Mouse (Mus musculus): Measurements from ENCODE around the gene Lpp. TPM values are rescaled to one million over a fixed set of nuclear protein-coding genes. Genes with fewer than 3 reads are reported as not detected.
A peak's percentile ranks its signal among the peaks of the same experiment; 100 is the strongest.

Lpp gene
- polyA plus RNA-seq, 1 experiment from 2014 or later, result 42.7 TPM

- no peaks in the 10 kb centered on the region for H3K4me1 ChIP-seq (ENCODE audit: control insufficient read depth, insufficient read depth, low read length)
- WGBS, result 69% methylated on average over 7 of the region's 7 CpGs
- no peak overlapping the region for H3K4me3 ChIP-seq (ENCODE audit: low read depth, low read length)
- H3K9me3 ChIP-seq (ENCODE audit: control insufficient read depth, low read length), result no peaks in the 10 kb centered on the region
- ATAC-seq (ENCODE audit: low read depth), result no peak
- no peaks in the 10 kb centered on the region for H3K27me3 ChIP-seq (replicated peaks; ENCODE audit: control insufficient read depth, insufficient read depth, low read length)
- H3K4me2 ChIP-seq (ENCODE audit: low read depth, low read length), result no peak overlapping the region
- H3K36me3 ChIP-seq (ENCODE audit: control insufficient read depth, insufficient read depth, low read length), result no peaks in the 10 kb centered on the region
- H3K27ac ChIP-seq (replicated peaks; ENCODE audit: low read depth, low read length), result no peak overlapping the region
- H3K9ac ChIP-seq (ENCODE audit: low read depth, low read length), result no peak overlapping the region
- peak; percentile 50 for DNase-seq (ENCODE audit: low spot score)
These were observed 387.2 kb downstream of the Lpp start for GRCm38 (mm10) chr16:24780545-24780944.

DNA sequence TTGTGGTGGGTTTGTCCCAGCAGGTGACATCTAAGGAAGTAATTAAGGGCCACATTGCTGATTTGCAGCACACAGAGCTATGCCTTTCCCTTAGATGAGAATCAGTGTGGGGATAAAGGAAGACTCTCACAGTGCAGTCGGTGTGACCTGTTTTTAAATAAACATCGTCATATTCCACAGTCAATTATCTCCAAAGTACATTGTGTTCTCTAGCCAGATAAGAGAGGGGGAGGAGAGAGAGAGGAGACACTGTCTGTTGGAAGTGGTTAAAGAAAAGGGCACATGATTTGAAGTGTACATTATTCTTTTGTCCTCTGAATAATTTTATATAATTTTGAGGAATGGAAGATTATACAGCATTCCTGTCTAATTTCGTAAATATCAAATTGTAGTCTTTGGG, 388.6 kb downstream of the Lpp start:
- H3K9me3 ChIP-seq (ENCODE audit: control insufficient read depth, low read length), result no peaks in the 10 kb centered on the region
- H3K27me3 ChIP-seq (replicated peaks; ENCODE audit: control insufficient read depth, insufficient read depth, low read length), result no peaks in the 10 kb centered on the region
- H3K36me3 ChIP-seq (ENCODE audit: control insufficient read depth, insufficient read depth, low read length), result no peaks in the 10 kb centered on the region
- no peak overlapping the region for H3K9ac ChIP-seq (ENCODE audit: low read depth, low read length)
- H3K4me2 ChIP-seq (ENCODE audit: low read depth, low read length), result no peak overlapping the region
- no peak overlapping the region for H3K4me3 ChIP-seq (ENCODE audit: low read depth, low read length)
- ATAC-seq (ENCODE audit: low read depth), result no peak
- no peaks in the 10 kb centered on the region for H3K4me1 ChIP-seq (ENCODE audit: control insufficient read depth, insufficient read depth, low read length)
- DNase-seq (ENCODE audit: low spot score), result no peak
- no peak overlapping the region for H3K27ac ChIP-seq (replicated peaks; ENCODE audit: low read depth, low read length)
- WGBS, result 80% methylated on average over 3 of the region's 3 CpGs

GRCm38 (mm10) chr16:24785651-24786050, 392.3 kb downstream of the Lpp start:
- DNase-seq (ENCODE audit: low spot score) (no peak), ATAC-seq (ENCODE audit: low read depth) (no peak)
- 100% methylated on average over 1 of the region's 1 CpGs for WGBS
- no peak overlapping the region for H3K4me2 ChIP-seq (ENCODE audit: low read depth, low read length)
- no peak overlapping the region for H3K27ac ChIP-seq (replicated peaks; ENCODE audit: low read depth, low read length)
- no peak overlapping the region for H3K9ac ChIP-seq (ENCODE audit: low read depth, low read length)
- H3K36me3 ChIP-seq (ENCODE audit: control insufficient read depth, insufficient read depth, low read length), result no peaks in the 10 kb centered on the region
- H3K9me3 ChIP-seq (ENCODE audit: control insufficient read depth, low read length), result no peaks in the 10 kb centered on the region
- no peaks in the 10 kb centered on the region for H3K27me3 ChIP-seq (replicated peaks; ENCODE audit: control insufficient read depth, insufficient read depth, low read length)
- H3K4me1 ChIP-seq (ENCODE audit: control insufficient read depth, insufficient read depth, low read length), result no peaks in the 10 kb centered on the region
- H3K4me3 ChIP-seq (ENCODE audit: low read depth, low read length), result no peak overlapping the region

DNA sequence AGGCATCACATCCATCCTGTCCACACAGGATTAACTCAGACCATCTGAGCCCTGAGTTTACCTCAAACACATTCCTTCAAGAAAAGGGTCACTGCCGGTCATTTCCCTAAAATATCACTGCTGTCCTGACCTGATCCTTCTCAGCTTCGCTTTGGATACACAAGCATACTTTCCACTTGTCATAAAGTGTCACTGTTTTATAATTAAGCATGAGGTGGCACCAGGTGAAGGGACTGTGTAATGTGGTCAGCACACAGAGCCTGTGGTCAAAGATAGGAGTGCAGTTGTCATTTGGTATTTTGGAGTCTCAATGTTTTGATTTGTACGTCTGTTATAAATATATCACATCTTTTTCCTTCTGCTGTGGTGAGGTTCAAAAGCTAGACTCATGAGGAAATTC, 395.7 kb downstream of the Lpp start:
- Histone ChIP-seq H3K9me3 (ENCODE audit: control insufficient read depth, low read length) (no peaks in the 10 kb centered on the region), H3K36me3 (ENCODE audit: control insufficient read depth, insufficient read depth, low read length) (no peaks in the 10 kb centered on the region), H3K27me3 (replicated peaks; ENCODE audit: control insufficient read depth, insufficient read depth, low read length) (no peaks in the 10 kb centered on the region), H3K27ac (replicated peaks; ENCODE audit: low read depth, low read length) (no peak overlapping the region), H3K4me2 (ENCODE audit: low read depth, low read length) (no peak overlapping the region), H3K9ac (ENCODE audit: low read depth, low read length) (no peak overlapping the region), H3K4me1 (ENCODE audit: control insufficient read depth, insufficient read depth, low read length) (peaks cover 9% of the 10 kb centered on the region), H3K4me3 (ENCODE audit: low read depth, low read length) (no peak overlapping the region)
- WGBS, result 78% methylated on average over 3 of the region's 3 CpGs
- ATAC-seq (ENCODE audit: low read depth) (no peak), DNase-seq (ENCODE audit: low spot score) (no peak)

DNA sequence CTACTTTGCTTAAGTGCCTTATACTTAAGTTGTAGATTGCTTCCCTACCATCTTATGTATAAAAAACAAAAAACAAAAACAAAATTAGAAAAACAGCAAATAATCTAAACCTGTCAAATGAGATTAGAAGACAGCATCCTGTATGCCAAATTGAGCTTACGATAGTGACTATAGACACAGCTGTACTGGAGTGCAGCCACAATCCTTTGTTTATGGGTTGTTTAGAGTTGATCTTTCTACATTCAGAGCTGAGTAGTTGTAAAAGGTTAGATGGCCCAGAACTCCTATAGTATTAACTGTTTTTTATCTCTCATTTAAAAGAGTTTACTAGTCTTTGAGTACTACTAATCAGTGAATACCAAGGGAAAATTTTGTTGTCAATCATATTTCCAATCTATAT, 398.1 kb downstream of the Lpp start:
- WGBS, result 89% methylated on average over 1 of the region's 1 CpGs
- no peaks in the 10 kb centered on the region for H3K27me3 ChIP-seq (replicated peaks; ENCODE audit: control insufficient read depth, insufficient read depth, low read length)
- no peak overlapping the region for H3K9ac ChIP-seq (ENCODE audit: low read depth, low read length)

DNA sequence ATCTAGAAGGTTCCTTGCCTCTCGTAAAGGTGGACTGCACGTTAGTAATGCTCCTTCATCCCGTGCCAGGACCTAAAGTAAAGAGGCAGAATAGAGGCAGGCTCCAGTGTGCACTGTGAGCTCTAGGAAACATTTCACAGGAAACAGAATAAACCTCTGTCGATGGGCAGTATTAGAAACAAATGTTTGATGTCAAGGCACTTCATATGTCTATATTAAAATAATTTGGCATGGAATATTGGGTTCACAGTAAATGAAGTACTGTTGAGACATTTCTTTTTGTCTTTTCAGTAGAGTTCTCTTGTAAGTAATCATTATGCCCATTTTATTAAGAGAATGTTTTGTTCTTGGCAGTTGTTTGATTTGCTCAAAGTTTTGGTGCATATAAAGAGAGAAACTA, 398.7 kb downstream of the Lpp start:
- Histone ChIP-seq H3K27ac (replicated peaks; ENCODE audit: low read depth, low read length) (no peak overlapping the region), H3K36me3 (ENCODE audit: control insufficient read depth, insufficient read depth, low read length) (no peaks in the 10 kb centered on the region), H3K4me3 (ENCODE audit: low read depth, low read length) (no peak overlapping the region), H3K4me2 (ENCODE audit: low read depth, low read length) (no peak overlapping the region), H3K4me1 (ENCODE audit: control insufficient read depth, insufficient read depth, low read length) (peaks cover 9% of the 10 kb centered on the region), H3K9me3 (ENCODE audit: control insufficient read depth, low read length) (no peaks in the 10 kb centered on the region), H3K9ac (ENCODE audit: low read depth, low read length) (no peak overlapping the region), H3K27me3 (replicated peaks; ENCODE audit: control insufficient read depth, insufficient read depth, low read length) (no peaks in the 10 kb centered on the region)
- no peak for ATAC-seq (ENCODE audit: low read depth)
- no peak for DNase-seq (ENCODE audit: low spot score)
- 62% methylated on average over 4 of the region's 4 CpGs for WGBS

More for the DNA sequence above, 398.1 kb downstream of the Lpp start:
- DNase-seq (ENCODE audit: low spot score) (no peak), ATAC-seq (ENCODE audit: low read depth) (no peak)
- H3K36me3 ChIP-seq (ENCODE audit: control insufficient read depth, insufficient read depth, low read length), result no peaks in the 10 kb centered on the region
- H3K4me2 ChIP-seq (ENCODE audit: low read depth, low read length), result no peak overlapping the region
- H3K4me3 ChIP-seq (ENCODE audit: low read depth, low read length), result no peak overlapping the region
- H3K4me1 ChIP-seq (ENCODE audit: control insufficient read depth, insufficient read depth, low read length), result peaks cover 9% of the 10 kb centered on the region
- H3K27ac ChIP-seq (replicated peaks; ENCODE audit: low read depth, low read length), result no peak overlapping the region
- no peaks in the 10 kb centered on the region for H3K9me3 ChIP-seq (ENCODE audit: control insufficient read depth, low read length)

DNA sequence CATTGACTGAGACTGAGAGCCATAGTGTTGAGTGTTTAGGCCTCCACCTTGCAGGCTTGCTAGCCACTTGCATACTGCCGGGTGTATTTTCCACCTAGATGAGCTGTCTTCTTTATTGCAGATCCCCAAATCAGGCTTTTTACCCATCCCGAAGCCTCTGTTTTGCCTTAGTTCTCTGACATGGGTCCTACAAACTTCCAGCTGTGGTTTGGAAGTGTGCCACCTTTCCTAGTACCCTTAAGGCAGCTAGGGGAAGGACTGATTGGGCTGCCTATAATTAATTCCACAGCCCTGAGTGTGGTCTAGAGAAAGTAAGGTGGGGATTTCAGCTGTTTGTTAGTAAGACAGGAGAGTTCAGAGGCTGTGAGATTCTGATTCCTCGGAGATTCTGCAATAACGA, 399.5 kb downstream of the Lpp start:
- WGBS, result 55% methylated on average over 4 of the region's 4 CpGs
- Histone ChIP-seq H3K36me3 (ENCODE audit: control insufficient read depth, insufficient read depth, low read length) (no peaks in the 10 kb centered on the region), H3K4me2 (ENCODE audit: low read depth, low read length) (no peak overlapping the region), H3K4me1 (ENCODE audit: control insufficient read depth, insufficient read depth, low read length) (peaks cover 9% of the 10 kb centered on the region), H3K9ac (ENCODE audit: low read depth, low read length) (no peak overlapping the region), H3K27me3 (replicated peaks; ENCODE audit: control insufficient read depth, insufficient read depth, low read length) (no peaks in the 10 kb centered on the region), H3K27ac (replicated peaks; ENCODE audit: low read depth, low read length) (no peak overlapping the region), H3K4me3 (ENCODE audit: low read depth, low read length) (no peak overlapping the region), H3K9me3 (ENCODE audit: control insufficient read depth, low read length) (no peaks in the 10 kb centered on the region)
- no peak for ATAC-seq (ENCODE audit: low read depth)
- DNase-seq (ENCODE audit: low spot score), result peak; percentile 74

DNA sequence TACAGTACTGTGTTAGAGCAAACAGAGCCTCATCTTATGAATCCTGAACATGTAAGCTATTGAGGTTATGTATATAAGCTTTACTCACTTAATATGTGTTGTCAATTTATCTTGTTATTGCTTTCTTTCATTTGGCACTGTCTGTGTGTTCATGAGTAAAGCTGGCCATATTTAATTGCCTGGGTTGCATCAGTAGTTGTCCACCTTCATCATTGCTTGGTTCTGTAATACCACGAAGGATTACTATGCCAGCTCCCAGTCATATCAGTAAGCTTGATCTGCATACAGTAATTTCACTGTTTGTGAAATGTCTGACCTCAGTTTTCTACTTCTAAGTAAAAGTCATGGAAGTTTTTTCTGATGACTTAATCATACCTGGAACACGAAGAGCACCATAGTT, 401.4 kb downstream of the Lpp start:
- no peak for DNase-seq (ENCODE audit: low spot score)
- Histone ChIP-seq H3K36me3 (ENCODE audit: control insufficient read depth, insufficient read depth, low read length) (no peaks in the 10 kb centered on the region), H3K9me3 (ENCODE audit: control insufficient read depth, low read length) (no peaks in the 10 kb centered on the region), H3K4me2 (ENCODE audit: low read depth, low read length) (no peak overlapping the region), H3K4me1 (ENCODE audit: control insufficient read depth, insufficient read depth, low read length) (peaks cover 9% of the 10 kb centered on the region), H3K27ac (replicated peaks; ENCODE audit: low read depth, low read length) (no peak overlapping the region), H3K9ac (ENCODE audit: low read depth, low read length) (no peak overlapping the region), H3K27me3 (replicated peaks; ENCODE audit: control insufficient read depth, insufficient read depth, low read length) (no peaks in the 10 kb centered on the region), H3K4me3 (ENCODE audit: low read depth, low read length) (no peak overlapping the region)
- WGBS, result 81% methylated on average over 2 of the region's 2 CpGs
- ATAC-seq (ENCODE audit: low read depth), result no peak

DNA sequence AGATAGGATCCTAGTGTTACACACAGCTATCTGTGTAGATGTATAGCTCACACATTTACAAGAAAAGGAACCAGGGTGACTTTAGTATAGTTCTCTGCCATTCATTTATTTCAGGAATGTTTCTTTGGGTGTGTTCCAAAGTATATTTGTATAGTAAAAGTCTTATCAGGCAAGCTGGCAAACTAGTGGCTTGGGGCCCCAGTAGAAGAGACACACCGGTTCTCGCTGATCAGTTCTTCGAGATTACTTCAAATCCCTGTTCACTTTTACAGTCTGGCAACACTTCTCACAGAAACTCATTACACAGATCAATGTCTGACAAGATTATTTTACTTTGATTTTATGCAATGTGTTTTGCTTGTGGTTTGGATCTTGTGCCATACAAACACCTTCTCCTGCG, 408.0 kb downstream of the Lpp start:
- no peaks in the 10 kb centered on the region for H3K27me3 ChIP-seq (replicated peaks; ENCODE audit: control insufficient read depth, insufficient read depth, low read length)
- H3K36me3 ChIP-seq (ENCODE audit: control insufficient read depth, insufficient read depth, low read length), result no peaks in the 10 kb centered on the region
- H3K9me3 ChIP-seq (ENCODE audit: control insufficient read depth, low read length), result no peaks in the 10 kb centered on the region
- H3K27ac ChIP-seq (replicated peaks; ENCODE audit: low read depth, low read length), result no peak overlapping the region
- no peak overlapping the region for H3K4me2 ChIP-seq (ENCODE audit: low read depth, low read length)
- H3K4me3 ChIP-seq (ENCODE audit: low read depth, low read length), result no peak overlapping the region
- no peak overlapping the region for H3K9ac ChIP-seq (ENCODE audit: low read depth, low read length)
- WGBS, result 72% methylated on average over 4 of the region's 4 CpGs
- H3K4me1 ChIP-seq (ENCODE audit: control insufficient read depth, insufficient read depth, low read length), result no peaks in the 10 kb centered on the region
- DNase-seq (ENCODE audit: low spot score), result no peak
- ATAC-seq (ENCODE audit: low read depth), result no peak

Measured in embryonic facial prominence, embryonic 14.5 days (tissue).